Mouse (Mus musculus): Measurements from ENCODE around the gene Vangl2.
A peak's percentile ranks its signal among the peaks of the same experiment; 100 is the strongest.

The Vangl2 gene

DNA sequence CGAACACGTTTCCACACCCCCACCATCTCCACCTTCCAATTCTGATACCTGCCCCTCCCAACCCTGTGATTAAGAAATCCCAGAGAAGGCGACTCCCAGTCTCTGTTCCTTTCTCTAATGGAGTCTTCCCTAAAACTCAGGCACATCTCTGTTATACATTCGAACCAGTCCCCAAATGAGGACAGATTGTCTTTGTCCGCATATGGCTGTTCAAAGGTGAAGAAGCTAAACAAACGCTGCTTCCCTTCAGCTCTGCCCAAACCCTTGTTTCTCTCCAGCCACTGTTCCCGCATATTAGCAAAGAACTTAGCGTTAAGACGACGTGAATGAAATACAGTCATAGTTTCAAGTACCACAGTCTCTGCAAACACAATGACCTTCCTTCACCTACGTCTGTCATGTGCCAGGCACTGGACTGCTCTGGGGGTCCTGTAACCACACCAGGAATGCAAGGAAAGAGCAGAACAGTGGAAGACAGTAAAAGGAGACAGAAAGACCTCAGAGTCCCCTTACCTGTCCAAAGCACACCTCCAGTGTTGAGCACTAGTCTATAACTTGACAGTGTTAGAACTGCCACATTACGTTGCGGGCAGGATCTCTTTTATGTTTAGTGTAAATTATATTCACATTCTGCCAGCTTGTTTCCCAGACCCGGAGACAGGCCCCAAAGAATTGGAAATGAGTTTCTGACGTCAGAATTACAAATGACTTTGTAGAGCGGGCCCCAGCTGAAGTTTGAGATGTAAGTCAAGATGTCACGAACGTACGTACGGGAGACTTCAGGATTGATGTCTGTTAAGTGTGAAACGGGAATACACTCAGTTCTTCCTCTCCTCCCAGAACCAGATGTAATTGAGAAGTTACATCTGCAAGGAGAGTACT lies at the start of gene Vangl2:
TSS of gene Vangl2 (minus strand) at position 51 of the 882 bp plus-strand sequence.
- DNase-seq (ENCODE audit: low spot score in 2 of 2), result no peak

DNA sequence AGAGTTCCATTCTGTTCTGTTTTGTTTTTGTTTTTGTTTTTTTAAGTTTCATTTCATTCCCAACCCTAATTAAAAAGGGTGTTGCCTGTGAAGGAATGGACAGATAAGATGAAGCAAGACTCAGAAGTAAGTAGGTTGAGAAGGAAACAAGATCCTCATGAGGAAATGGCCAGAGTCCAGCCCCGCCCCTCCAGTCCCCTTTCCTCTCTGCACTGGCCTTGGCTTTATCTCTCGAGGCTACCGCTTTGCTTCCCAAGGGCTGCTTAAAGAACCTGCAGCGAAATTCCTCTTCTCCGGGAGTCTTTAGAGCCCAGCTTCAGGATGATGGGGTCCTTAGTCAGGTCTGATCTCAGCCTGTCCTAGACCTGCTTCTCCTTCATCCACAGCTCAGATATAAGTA lies 49.7 kb upstream of the Vangl2 start:
- no peak for DNase-seq (ENCODE audit: low spot score in 2 of 2)

DNA sequence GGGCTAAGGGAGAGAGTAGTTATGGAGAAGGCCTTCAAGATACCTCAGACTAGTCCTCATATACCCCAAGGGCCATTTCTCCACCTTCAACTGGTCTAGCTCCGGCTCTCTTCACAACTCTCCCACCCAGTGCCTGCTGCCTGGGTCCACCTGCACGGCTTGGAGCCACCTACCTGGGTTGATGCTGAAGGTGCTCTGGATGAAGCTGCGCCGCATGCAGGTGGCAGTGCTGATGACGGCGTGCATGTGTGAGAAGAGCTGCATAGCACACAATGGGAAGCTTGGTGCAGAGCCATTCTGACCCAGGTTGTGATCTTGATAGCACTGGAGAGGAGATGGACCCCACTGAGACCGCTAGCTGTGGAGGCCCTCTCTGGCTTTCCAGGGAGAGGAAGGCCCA lies 44.4 kb upstream of the Vangl2 start:
- DNase-seq (ENCODE audit: low spot score in 2 of 2), result no peak

DNA sequence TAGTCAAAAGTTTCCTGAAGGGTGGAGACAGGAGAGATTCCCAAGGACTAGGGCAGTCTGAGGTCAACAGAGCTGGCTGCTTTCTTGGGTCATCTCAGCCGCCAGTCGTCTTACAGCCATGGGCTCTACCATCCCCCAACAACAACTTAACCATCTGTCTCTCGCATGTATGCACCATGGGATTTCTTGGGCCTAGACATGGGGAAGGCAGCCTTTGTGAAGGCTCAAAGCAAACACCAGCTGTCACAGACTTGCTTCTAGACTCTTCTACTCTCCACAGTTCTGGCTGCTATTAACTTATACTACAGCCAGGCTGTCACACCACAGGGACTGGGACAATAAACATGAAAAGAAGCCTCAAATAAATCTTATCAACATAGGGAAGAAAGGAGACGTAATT lies 43.3 kb upstream of the Vangl2 start:
- DNase-seq (ENCODE audit: low spot score in 2 of 2), result no peak

DNA sequence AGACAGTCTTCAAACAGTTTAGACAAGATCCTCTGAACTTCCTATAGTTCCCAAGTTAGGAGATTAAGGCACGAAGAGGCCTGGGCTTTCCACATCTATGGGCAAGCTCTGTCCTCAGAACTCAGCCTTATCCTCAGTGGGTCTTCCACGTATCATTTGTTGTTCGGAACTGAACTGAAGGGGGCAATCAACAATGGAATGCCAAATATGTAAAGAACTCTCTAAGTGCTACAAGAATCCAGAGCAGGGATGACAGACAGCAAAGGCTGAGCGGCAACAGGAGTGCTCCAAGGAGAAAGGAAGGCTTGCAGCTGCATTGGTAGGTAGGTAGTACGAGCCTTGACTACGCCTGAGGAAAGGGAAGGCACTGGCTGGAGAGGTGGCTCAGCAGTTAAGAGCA lies 42.0 kb upstream of the Vangl2 start:
- no peak for DNase-seq (ENCODE audit: low spot score in 2 of 2)

DNA sequence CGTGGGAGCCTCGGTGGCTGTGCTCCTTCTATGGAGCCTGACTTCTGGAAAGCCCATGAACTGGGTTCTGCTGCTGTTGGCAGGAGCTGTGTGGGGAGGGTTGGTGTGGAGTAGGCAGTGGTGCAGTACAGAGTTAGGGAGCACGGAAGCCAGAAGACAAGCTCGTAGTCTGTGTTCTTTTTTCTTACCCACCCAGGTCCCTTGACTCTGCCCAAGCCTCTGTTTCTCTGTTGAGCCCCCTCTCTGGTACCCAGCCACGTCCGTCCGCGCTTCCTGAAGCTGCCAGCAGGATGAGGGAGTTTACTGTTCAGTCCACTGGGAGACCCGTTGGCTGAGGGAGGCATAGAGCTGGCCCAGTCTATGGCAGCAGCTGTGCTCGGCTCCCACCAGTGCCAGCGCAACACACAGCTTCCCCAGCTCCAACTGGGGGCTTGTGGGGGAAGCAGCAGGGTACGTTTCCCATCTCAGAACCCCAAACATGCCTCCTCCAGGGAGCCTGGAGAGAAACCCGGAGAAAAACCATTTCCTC lies 36.4 kb upstream of the Vangl2 start:
- no peak for DNase-seq (ENCODE audit: low spot score in 2 of 2)

DNA sequence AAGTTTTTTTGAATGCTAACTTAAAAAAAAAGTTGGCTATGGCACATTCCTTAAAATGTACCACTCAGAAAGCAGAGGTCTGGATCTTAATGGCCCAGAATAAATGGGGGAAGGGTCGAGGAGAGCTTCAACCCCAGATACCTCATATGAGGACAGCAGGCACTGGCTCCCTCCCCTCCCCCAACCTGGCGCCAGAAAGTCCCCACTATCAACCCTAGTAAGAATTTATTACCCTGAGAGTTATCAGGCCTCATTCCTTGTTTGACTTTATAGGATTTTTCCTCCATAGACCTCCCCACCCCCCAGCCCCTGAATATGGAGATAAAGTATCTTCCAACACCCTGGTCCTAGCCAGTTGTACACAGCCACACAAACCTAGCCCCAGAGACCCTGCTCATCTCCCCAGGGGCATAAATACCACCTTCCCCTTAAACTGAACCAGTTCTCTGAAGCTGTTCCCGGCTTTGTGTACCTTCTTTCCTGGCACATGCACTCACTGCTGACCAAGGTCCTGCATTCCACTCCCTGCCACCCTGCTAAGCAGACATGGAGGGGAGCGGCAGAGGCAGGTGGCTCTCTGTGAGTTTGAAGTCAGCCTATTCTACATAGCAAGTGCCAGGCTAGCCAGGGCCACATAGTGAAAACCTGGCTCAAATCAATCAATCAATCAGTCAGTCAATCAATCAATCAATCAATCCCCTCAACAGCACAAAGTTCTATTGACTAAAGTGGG lies 35.2 kb upstream of the Vangl2 start:
- no peak for DNase-seq (ENCODE audit: low spot score in 2 of 2)

DNA sequence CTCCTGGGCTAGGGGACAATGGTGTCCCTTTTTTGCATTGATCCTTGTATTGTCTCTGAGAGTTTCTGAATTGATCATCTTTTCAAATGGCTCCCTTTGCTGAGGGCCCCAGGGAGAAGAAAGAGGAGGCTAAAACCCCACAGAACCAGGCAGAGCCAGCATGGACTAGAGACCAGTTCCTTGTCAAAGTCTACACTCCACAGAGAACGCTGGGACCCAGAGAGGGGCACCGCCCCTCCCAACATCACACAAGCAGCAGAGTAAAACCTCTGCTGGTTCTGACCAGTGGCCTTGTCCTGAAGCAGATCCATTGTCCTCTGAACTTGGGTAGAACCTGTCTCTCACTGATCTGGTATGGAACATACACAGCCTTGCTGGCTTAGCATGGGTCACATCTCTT lies 33.9 kb upstream of the Vangl2 start:
- DNase-seq (ENCODE audit: low spot score in 2 of 2), result no peak

DNA sequence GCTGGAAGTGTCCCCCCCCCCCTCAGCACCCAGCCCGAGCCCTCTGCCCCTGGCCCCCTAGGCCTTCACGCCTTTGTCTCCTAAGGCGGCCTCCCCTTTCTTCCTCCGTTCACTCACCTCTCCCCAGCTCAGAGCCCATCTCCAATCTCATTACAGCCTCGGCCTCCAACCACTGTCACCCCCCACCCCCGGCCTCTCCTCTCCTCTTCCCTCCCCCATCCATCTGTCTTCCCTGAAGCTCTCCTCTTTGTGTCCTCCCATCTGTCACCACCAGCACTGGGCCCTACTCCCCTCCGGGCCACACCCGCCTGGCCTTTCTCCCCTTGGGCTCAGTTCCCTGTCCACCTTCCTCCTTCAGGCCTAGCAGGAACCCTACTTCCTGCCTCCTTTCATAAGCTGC lies 33.0 kb upstream of the Vangl2 start:
- DNase-seq (ENCODE audit: low spot score in 2 of 2), result no peak

DNA sequence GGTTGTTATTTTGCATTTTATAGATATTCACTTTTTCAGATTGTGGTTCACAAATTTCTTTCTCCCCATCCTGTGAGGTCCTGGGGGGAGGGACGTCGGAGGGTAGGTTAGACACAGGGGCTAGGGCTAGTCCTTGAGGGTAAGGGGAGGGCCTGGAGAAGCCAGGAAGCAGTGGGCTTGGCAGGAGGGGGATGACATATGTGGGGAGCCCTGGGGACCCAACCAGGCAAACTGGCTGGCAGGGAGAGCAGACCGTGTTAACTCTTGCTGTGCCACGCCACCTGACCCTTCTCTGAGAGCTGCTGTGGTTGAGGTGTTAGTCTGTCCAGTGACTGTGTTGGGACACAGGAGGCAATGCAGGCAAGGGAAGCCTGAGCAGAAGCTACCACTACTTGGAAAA lies 32.4 kb upstream of the Vangl2 start:
- DNase-seq (ENCODE audit: low spot score in 2 of 2), result no peak

DNA sequence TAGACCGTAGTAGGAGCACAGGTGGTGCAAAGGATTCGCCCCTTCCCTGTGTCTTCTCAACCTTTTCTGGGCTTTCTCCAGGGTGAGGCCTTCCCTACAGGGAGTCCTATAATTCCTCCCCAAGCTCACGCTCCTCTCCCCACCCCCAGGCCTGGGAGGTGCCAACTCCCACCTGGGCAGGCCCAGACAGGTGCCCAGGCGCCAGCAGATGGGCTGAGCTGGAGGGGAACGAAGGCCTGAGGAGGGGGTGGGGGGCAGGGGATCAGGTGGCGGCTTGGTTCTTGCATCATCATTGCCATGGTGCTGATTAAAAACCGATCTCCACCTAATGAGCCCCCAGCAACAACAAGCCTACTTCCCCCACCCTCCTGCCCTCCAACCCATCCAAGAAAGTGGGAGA lies 30.6 kb upstream of the Vangl2 start:
- no peak for DNase-seq (ENCODE audit: low spot score in 2 of 2)

DNA sequence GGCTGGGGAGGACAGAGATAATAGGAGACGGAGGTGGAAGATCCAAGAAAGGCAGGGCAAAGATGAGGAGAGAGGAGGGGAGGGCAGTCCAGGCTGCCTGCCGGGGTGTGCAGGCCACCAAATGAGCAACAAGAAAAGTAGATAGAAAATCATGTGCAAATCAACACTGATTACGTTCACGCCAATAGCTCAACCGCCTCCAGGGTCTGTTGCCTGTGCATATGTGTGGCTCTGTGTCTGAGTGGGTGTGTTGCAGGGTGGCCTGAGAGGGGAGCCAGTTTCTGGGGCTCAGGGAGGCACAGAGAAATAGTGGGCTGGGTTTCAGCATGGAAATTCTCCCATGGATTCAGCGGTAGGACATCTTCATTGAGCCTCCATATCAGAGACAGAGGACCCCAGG lies 30.1 kb upstream of the Vangl2 start:
- DNase-seq (ENCODE audit: low spot score in 2 of 2), result no peak

DNA sequence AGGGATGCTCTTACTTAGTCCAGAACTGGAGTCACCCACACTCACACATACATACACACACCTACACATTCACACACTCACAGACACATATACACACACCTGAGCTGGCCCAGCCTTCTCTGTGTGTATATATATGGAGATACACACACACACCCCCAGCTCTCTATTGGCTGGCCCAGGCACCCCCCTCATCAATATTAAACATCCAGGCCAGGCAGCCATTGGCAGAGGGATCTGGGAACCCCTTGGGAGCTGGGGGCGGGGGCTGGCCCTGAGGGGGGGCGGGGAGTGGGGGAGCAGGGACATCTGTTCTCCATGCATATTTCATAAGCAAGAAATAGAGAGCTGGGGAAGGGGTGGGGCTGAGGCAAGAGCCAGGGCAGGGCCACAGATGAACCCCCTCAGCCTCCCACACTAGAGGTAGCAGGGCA lies 29.3 kb upstream of the Vangl2 start, which contains the start of gene Nhlh1:
TSS of gene Nhlh1 (minus strand) at position 83 of the 431 bp plus-strand sequence.
- DNase-seq (ENCODE audit: low spot score in 2 of 2), result no peak

DNA sequence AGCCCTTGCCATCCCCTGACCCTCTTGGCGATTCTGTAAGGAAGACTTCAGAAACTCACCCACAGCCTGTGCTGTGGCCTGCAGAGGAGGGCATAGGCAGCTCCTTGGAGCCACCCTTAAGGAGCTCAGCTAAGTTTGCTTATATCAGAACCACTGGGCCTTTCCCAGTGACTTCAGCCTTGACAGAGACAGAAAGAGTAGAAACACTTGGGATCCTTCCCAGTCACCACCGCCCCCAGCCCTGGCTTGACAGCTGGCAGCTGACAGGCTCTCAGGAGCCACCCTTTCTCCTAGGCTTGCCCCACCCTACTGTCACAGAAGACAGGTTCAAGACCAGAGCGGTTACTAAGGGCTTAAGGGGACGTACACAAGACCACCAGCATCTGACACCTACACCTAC lies 28.0 kb upstream of the Vangl2 start:
- DNase-seq (ENCODE audit: low spot score in 2 of 2), result no peak

DNA sequence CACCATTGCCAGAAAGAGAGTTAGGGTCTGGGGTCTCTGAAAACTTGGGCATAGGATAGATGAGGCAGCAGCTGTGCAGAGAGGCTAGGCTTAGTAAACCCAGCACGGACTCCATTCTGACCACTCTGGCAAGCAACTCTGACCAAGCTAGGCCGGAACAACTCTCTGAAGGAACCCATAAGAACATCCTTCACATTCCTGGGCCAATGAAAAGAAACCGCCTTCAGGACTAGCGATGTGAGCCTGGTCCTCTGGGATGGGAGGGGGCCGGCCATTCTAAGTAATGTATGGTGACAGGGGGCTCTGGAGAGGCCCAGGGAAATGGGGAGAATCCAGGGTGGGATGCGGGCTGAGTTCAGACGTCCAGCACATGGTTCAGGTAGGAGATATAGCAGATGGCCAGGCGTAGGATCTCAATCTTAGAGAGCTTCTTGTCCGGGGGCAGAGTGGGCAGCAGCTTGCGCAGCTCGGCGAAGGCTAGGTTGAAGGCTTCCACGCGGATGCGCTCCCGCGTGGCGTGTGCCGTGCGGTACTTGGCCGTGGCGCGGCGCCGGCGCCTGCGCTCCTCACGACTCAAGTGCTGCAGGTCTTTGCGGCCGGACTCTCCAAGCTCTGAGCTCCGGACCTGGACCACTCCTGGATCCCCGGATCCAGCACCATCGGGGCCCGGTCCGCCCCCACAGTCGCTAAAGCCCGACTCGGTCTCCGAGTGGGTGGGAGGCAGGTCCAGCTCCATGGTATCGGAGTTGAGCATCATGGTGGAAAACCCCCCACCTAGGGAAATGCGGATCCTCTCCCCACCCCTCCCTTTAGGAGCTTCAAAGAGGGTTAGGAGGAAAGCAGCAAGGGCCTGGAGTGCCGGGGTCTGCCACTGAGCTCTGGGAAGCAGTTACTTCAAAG lies 25.5 kb upstream of the Vangl2 start:
- no peak for DNase-seq (ENCODE audit: low spot score in 2 of 2)

DNA sequence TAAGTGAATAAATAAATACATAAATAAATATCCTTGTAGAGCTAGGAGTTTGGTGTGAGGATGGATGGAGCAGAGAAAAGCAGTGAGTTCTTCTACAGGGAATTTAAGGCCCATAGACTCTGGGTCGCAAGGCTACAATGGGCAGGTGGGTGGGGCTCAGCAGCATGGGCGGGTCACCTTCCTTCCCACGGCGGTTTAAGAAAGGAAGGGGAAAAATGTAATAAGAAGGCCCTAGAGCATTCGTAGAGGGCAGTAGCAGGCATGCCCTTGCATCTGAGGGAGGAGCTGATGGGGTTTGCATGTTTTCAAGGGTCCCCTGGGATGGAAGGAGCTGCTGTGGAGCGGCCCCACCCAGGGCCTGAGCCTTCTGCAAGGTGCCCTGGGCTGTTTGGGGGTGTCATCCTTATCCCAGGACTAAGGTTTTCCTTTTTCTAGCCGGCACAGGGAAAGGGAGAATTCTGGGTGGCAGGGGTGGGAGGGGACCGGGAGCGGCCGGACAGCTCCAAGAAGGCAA lies 24.6 kb upstream of the Vangl2 start:
- no peak for DNase-seq (ENCODE audit: low spot score in 2 of 2)

DNA sequence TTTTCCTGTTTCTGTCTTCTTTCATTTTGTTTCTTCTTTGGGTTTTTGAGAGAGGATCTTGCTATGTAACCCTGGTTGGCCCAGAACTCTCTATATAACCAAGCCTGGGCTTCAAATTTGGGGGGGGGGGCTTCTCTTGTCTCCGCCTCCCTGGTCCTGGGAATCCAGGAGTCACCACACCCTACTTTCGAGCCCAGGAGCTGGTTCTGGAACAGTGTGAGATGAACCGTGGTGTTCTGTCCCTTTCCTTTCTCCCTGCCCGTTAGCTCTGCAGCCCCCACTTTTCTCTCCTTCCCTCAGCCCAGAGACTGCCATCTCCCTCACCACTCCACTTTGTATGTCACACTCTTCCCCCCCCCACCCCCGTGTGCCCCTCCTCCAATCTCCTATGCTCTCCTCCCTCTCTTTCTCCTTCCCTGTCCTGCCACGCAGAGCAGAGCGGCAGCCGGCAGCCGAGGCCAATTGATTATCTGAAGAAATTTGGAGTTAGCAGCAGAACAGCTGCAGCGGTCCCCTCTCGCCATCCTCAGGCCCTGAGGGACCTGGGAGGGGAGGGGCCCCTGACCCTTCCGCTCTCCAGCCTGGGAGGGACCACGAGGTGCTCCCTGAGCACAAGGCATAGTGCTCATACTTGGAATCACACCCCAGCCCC lies 21.0 kb upstream of the Vangl2 start:
- DNase-seq (ENCODE audit: low spot score in 2 of 2), result no peak

DNA sequence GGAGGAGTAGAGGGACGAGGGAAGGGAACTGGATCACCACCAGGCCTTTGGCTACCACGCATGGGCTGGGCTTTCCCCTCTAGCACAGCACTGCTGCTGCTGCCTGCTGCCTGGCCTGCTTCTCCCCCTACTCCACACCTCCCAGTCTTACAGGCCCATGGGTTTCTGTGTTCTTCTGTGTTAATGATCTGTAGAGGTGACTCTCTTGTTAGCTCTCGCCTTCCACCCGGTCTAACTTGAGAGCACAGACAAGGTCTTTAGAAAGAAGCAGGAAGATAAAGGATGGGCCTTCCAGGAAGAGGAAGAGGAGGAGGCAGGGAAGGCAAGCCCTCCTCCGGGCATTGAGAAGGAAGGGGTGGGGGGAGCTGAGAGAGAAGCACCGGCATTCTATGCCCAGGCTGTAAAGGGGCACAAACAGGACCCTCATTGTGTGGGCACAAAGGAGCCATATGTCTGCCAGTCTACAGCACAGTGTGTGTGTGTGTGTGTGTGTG lies 20.0 kb upstream of the Vangl2 start:
- no peak for DNase-seq (ENCODE audit: low spot score in 2 of 2)

DNA sequence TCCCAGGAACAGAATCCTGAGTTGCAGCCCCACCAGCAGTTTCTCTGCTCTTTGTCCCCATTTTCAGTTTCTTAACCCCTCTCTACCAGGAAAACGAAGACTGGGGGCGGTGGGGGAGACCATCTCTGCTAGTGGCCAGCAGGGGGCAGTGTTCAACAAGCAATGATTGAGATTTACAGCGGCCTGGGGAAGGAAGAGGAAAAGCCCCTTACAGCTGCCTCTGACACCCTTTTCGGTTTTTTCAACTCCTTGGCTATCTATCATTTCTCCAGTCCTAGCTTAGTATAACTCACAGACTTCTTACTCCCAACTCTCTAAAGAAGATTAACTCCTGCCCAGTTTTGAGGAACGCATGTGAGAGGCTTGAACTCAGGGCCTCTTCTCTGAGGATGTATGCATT lies 18.7 kb upstream of the Vangl2 start:
- DNase-seq (ENCODE audit: low spot score in 2 of 2), result peak; percentile 51 to 77

DNA sequence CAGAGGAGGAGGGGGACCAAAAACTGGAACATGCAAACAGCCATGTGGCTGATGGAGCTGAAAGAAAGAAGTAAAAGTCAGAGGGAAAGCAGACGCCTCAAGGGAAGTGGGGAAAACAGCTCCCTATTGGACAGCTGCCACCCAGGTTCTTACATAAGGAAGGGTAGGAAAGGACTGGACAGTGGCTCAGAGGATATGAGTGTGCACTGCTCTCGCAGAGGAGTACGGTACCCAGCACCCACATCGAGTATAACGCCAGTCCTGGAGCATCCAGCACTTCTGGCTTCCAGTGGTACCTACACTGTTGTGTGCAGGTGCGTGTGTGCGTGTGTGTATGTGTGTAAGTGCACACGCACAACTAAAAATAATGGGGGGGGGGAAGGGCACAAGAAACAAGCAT lies 18.2 kb upstream of the Vangl2 start:
- no peak for DNase-seq (ENCODE audit: low spot score in 2 of 2)

DNA sequence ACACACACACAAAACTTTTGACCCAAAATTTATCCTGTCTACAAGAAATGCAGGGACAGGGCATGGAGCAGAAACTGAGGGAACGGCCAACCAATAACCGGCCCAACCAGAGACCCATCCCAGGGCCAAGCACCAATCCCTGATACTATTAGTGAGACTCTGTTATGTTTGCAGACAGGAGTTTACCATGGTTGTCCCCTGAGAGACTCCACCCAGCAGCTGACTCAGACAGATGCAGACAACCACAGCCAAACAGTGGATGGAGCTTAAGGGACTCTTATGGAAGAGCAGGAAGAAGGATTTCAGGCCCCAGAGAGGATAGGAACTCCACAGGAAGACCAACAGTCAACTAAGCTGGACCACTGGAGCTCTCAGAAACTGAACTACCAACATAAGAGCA lies 1.7 kb upstream of the Vangl2 start:
- DNase-seq (ENCODE audit: low spot score in 2 of 2), result no peak

All from spleen, postnatal 10 days (tissue).